Mouse (Mus musculus) embryonic facial prominence, embryonic 11.5 days (tissue): Measurements from ENCODE around the gene Morn3. TPM values are rescaled to one million over a fixed set of nuclear protein-coding genes. Genes with fewer than 3 reads are reported as not detected.

Experiments used
- ATAC-seq: fragments of 200-750 bp; cut with Nextera tagmentation; replicated peaks from 2 replicates; pipeline ENCODE4 v1.8.0; 2017; ENCODE audit warnings: low read depth; ENCODE audit not compliant: insufficient number of reproducible peaks, low FRiP score, low TSS enrichment
- DNase-seq: peaks from one replicate; pipeline ENCODE4 v3.0.0-alpha.2; 2015; ENCODE audit warnings: low spot score
- H3K27ac ChIP-seq: fragments of 300-500 bp; sonication (generic); replicated peaks from 2 replicates; pipeline ENCODE4 v1.5.1; 2014; ENCODE audit warnings: mild to moderate bottlenecking, low read depth, low read length, control low read depth
- H3K27me3 ChIP-seq: fragments of 300-500 bp; sonication (generic); 2 replicates; pipeline ENCODE4 v1.6.1; 2014; ENCODE audit warnings: mild to moderate bottlenecking, low read length, moderate library complexity, mixed read lengths; ENCODE audit not compliant: control insufficient read depth, insufficient read depth
- H3K36me3 ChIP-seq: fragments of 300-500 bp; sonication (generic); replicated peaks from 2 replicates; pipeline ENCODE4 v1.6.1; 2014; ENCODE audit warnings: low read depth, mild to moderate bottlenecking, low read length, moderate library complexity, mixed read lengths; ENCODE audit not compliant: control insufficient read depth, insufficient read depth
- H3K4me1 ChIP-seq: fragments of 300-500 bp; sonication (generic); 2 replicates; pipeline ENCODE4 v1.6.1; 2014; ENCODE audit warnings: low read length, mixed read lengths; ENCODE audit not compliant: control insufficient read depth, insufficient read depth
- H3K4me2 ChIP-seq: fragments of 300-500 bp; sonication (generic); 2 replicates; pipeline ENCODE4 v1.6.1; 2014; ENCODE audit warnings: low read depth, mild to moderate bottlenecking, control low read depth, low read length, moderate library complexity
- H3K4me3 ChIP-seq: fragments of 300-500 bp; sonication (generic); 2 replicates; pipeline ENCODE4 v1.5.1; 2014; ENCODE audit warnings: low read depth, low read length, control low read depth
- H3K9ac ChIP-seq: fragments of 300-500 bp; sonication (generic); replicated peaks from 2 replicates; pipeline ENCODE4 v1.6.1; 2014; ENCODE audit warnings: mild to moderate bottlenecking, control low read depth, low read length
- H3K9me3 ChIP-seq: fragments of 300-500 bp; sonication (generic); replicated peaks from 2 replicates; pipeline ENCODE4 v1.6.1; 2016; ENCODE audit warnings: mild to moderate bottlenecking, low read length, inconsistent platforms, mixed read lengths; ENCODE audit not compliant: control insufficient read depth
- WGBS: fragments of 180-500 bp; shearing (Covaris S2); extraction: QIAGEN DNeasy Blood & Tissue Kit; methylation state at CpG from one replicate; pipeline ENCODE4 v1.1.7; 2014; 5-methylcytosine and 5-hydroxymethylcytosine counted together
- polyA plus RNA-seq: library from polyadenylated mRNA; unstranded; fragments of >200 nt; fragmentation: Nextera tagmentation; extraction: Ambion mirVana; gene quantifications from 2 replicates; pipeline ENCODE4 v1.2.1, GENCODE M21; 2014

The Morn3 gene
- 0.91 TPM in 1 of 2 replicates, not detected in the other for polyA plus RNA-seq

DNA sequence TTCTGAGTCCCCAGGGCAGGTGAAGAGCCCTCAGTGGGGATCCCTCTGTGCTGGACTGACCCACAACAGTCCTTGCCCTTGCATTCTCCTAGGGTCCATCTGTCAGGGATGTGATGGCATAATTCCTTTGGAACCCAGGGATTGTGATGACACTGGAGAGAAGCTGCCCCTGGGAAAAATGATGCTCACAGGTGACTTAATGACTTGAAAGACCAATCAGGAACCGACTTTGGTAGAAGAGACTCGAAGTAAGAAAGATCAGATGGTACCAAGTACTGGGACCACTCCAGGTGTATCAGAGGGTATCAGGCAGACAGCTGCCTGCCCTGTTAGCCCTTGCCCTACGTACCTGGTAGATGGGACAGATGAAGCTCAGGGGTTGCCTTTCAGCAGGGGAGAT lies at the start of gene Morn3:
Gene Morn3 (minus strand): TSS at position 101 of the 400 bp plus-strand sequence.
- DNase-seq (no peak), ATAC-seq (no peak)
- Histone ChIP-seq H3K36me3 (no peaks in the 10 kb centered on the region), H3K4me1 (no peaks in the 10 kb centered on the region; the same call in 1 of the 2 replicates), H3K4me3 (no peak within 1 kb of the TSS), H3K27me3 (no peaks in the 10 kb centered on the region), H3K4me2 (no peak within 1 kb of the TSS), H3K9ac (no peak within 1 kb of the TSS), H3K27ac (no peak within 1 kb of the TSS), H3K9me3 (no peaks in the 10 kb centered on the region)
- WGBS = 86% methylated on average over 3 of the region's 3 CpGs

DNA sequence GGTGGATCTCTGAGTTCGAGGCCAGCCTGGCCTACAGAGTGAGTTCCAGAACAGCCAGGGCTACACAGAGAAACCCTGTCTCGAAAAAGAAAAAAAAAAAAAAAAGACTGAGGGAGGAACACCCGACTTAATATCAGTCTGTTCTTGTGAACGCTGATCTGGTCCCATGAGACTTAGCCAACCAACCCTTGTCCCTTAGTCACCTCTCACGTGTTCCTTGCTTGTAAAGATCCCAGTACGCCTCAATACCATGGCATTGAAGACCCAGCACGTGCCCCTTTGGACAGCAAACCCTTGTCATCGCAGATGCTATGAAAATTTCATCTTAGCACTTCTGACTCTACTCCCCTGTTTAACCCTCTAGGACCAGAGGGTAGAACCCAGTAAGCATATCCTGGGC lies 49.5 kb upstream of the Morn3 start:
- no peak for ATAC-seq
- no peaks in the 10 kb centered on the region for H3K4me1 ChIP-seq
- H3K36me3 ChIP-seq = no peaks in the 10 kb centered on the region
- no peak overlapping the region for H3K27ac ChIP-seq
- no peak for DNase-seq
- H3K27me3 ChIP-seq = no peaks in the 10 kb centered on the region
- no peak overlapping the region for H3K9ac ChIP-seq
- H3K4me2 ChIP-seq = no peak overlapping the region
- H3K9me3 ChIP-seq = no peaks in the 10 kb centered on the region
- WGBS = 91% methylated on average over 8 of the region's 8 CpGs
- no peak overlapping the region for H3K4me3 ChIP-seq

DNA sequence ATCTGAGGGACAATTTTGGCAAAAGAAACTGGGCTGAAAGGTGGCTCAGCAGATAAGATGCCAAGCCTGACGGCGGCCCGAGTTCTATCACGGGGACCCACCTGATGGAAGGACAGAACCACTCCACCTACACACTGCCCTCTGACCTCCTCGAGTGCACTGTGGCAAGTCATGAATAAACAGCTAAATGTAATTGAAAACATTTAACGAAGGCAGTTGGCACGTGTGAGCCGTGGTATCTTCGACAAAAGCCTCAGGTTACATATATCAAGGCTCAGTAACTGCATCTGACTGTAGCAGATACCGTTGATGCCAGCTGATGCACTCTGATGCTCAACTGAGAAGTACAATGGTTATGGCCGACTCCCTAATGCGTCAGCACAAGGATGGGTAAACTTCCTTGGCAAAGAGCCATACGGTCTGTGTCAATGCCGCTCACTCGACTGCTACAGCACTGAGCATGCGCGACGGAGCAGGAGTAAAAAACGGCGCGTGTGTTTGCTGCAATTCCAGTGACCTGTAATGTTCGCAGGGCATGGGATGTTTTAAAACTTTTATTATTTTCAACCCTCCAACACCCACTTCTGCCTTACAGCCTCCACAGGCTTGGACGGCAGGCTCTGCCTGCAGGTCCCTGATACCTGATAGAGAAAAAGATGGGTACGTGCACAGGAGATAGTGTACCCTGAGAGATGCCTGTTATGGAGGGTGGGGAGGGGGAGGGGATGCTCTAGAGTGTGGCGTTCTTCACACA lies 47.6 kb upstream of the Morn3 start:
- WGBS = 86% methylated on average over 25 of the region's 25 CpGs
- Histone ChIP-seq H3K9ac (no peak overlapping the region), H3K9me3 (no peaks in the 10 kb centered on the region), H3K4me3 (no peak overlapping the region), H3K27ac (no peak overlapping the region), H3K27me3 (no peaks in the 10 kb centered on the region), H3K4me1 (no peaks in the 10 kb centered on the region), H3K4me2 (no peak overlapping the region), H3K36me3 (no peaks in the 10 kb centered on the region)
- DNase-seq = no peak
- ATAC-seq = no peak

DNA sequence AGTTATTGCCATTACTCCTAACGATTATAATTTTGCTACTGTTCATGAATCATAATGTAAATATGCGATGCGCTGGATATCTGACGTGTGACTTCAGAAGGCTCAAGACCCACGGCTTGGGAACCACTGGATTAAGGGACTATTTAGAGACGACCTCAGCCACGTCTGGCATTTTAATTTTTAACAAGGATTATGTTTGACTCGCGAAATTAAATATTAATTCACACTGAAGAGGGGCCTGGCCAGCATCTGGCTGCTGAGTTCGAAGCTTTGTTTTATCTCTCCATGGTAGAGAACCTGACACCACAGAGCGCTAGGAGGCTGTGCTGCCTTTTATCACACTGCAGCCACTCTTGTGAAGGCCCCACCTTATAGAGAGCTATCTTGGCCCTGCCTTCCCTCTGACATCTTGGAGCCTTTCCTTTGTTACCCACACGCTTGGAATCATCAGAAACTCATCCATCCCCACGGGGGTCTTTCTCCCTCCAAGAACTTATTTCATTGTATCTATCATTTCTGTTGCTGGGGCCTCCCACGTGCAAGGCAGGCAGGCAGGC lies 46.3 kb upstream of the Morn3 start:
- no peak overlapping the region for H3K27ac ChIP-seq
- WGBS = 83% methylated on average over 14 of the region's 14 CpGs
- DNase-seq = no peak

DNA sequence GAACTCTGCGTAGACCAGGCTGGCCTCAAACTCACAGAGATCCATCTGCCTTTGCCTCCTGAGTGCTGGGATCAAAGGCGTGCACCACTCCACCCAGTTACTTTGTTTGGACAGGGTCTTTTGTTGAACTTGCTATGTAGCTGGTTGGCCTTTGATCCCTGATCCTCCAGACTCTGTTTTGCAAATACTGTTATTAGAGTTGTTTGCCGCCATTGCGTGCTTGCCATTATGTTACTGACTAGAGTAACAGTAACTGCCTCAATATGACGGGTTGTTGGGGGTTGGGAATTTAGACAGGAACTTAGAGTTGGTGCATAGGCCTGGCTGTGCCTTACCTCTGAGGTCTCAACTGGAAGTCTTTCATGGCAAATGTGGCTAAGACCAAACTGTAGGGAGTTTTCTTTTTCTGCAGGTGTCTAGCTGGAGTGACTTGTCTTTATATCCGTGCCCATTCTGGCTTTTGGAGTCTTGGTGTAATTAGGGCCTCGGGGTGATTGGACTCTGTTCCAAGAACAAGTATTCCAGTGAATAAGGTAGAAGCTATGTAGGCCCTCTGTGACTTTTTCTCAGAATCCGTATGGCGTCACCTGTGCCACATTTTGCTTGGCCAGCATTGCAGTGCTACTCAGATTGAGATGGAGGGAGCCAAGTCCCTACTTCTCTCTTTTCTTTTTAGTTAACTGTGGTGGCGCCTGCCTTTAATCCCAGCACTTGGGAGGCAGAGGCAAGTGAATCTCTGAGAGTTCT lies 43.9 kb upstream of the Morn3 start:
- Histone ChIP-seq H3K4me2 (no peak overlapping the region), H3K9ac (no peak overlapping the region), H3K27me3 (no peaks in the 10 kb centered on the region), H3K9me3 (no peaks in the 10 kb centered on the region), H3K36me3 (no peaks in the 10 kb centered on the region), H3K27ac (no peak overlapping the region), H3K4me1 (no peaks in the 10 kb centered on the region), H3K4me3 (no peak overlapping the region)
- DNase-seq (no peak), ATAC-seq (no peak)
- WGBS = 84% methylated on average over 10 of the region's 10 CpGs

More for the DNA sequence above, 46.3 kb upstream of the Morn3 start:
- no peaks in the 10 kb centered on the region for H3K4me1 ChIP-seq
- H3K9ac ChIP-seq = no peak overlapping the region
- H3K9me3 ChIP-seq = no peaks in the 10 kb centered on the region
- no peaks in the 10 kb centered on the region for H3K27me3 ChIP-seq
- H3K36me3 ChIP-seq = no peaks in the 10 kb centered on the region
- no peak overlapping the region for H3K4me2 ChIP-seq
- no peak for ATAC-seq
- H3K4me3 ChIP-seq = no peak overlapping the region

DNA sequence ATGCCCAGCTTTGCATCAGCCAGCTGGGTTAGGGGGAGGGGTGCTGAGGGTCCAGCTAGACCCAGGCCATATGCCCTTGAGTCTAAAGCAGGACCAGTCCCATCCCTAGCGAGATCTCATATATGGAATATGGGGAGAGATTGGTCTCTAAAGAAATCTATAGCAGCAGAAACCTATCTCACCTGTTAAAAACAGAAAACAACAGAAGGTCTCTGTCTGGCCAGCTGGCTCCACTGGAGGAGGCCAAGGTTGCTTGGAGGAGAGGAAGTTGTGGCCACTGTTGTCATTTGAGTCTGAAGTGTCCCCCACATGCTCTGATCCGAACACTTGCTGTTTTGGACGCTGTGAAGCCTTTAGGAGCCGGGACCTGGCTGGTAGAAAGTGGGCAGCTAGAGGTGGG lies 42.0 kb upstream of the Morn3 start:
- no peak for DNase-seq
- Histone ChIP-seq H3K36me3 (no peaks in the 10 kb centered on the region), H3K9ac (no peak overlapping the region), H3K4me1 (no peaks in the 10 kb centered on the region), H3K4me3 (no peak overlapping the region), H3K9me3 (no peaks in the 10 kb centered on the region), H3K4me2 (no peak overlapping the region), H3K27me3 (no peaks in the 10 kb centered on the region), H3K27ac (no peak overlapping the region)
- WGBS = 87% methylated on average over 4 of the region's 4 CpGs
- no peak for ATAC-seq

DNA sequence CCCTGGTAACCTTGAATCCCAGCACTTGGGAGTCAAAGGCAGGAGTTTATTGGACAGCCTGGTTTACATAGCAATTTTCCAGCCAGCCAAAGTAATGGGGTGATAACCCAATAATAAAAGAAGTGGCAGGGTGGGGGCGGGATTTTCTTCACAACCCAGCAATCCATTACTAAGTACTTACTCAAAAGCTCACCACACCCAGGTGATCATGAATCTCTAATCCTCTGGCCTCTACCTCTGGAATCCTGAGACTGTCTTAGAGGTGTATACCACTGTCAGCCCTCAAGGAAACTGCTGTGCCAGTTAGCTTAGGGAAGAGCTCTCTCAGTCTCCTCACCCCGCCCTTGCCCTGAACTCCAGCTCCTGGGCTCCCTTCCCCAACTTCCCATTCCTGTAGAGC lies 39.7 kb upstream of the Morn3 start:
- Histone ChIP-seq H3K27ac (no peak overlapping the region), H3K9me3 (no peaks in the 10 kb centered on the region), H3K4me3 (no peak overlapping the region), H3K4me2 (no peak overlapping the region), H3K4me1 (no peaks in the 10 kb centered on the region), H3K36me3 (no peaks in the 10 kb centered on the region), H3K9ac (no peak overlapping the region), H3K27me3 (no peaks in the 10 kb centered on the region)
- no peak for DNase-seq
- WGBS = 83% methylated on average over 2 of the region's 2 CpGs
- no peak for ATAC-seq
